In the genomic region with DNA sequence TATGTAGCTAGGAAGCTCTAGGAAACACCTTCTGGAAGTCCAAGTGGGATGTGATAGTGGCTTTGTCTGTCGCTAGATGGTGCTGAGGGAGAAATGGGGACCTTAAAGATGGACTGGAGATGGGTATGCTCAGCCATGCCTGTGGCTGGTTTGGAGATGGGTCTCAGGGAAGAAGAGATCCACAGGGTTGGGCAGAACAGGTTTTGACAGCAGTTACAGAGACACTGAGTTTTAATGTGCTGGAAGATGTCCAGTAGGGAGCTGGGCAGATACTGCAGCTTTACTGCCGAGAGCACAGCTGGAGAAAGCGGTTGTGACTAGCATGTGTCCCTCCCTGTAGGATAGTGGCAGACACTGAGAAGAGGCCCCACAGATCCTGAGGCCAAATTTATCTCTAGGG, we compare ENCODE assay signal across 1 mouse cellular context.
TF ChIP-seq lines count a peak whose summit lies in the region.

No protein-coding gene starts in this region.

TF ChIP-seq in MEL, 35 proteins besides CTCF, POLR2A, EP300 and RAD21:
- TF ChIP-seq ELF1 (IDR thresholded peaks at IDR 0.05; ENCODE audit: low read depth, low read length) = no peak
